Mouse (Mus musculus): ENCODE measurements at regions not wholly inside any gene's neighbourhood (a gene's known extent, or its start where the extent isn't known, plus 50 kb on each side); places are given as distances from the start of the nearest gene placed in this dataset. TPM values are rescaled to one million over a fixed set of nuclear protein-coding genes. Genes with fewer than 3 reads are reported as not detected.

DNA sequence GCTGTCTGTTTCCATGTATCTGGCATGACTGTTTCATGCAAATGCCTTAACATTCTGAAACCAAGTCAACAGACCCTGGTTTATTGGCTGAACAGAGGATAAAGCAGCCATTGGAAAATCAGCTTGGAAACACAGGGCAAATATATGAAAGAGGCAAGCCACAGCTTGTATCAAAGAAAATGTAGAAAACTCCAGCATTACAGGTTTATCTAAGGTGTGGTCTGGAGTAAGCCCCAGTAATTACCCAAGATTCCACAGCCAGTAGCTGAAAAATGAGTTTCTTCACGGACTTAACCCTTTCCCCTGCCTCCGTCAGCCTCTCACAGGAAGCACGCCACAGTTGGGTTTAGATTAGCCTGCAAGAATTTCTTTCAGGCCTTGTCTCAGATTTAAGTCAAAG, 259.1 kb downstream of the Sox2 start:
- Histone ChIP-seq H3K27ac (no peak overlapping the region), H3K9ac (no peak overlapping the region), H3K4me2 (no peak overlapping the region), H3K4me3 (no peak overlapping the region), H3K36me3 (no peaks in the 10 kb centered on the region), H3K27me3 (no peaks in the 10 kb centered on the region), H3K9me3 (no peaks in the 10 kb centered on the region), H3K4me1 (replicated peaks) (no peaks in the 10 kb centered on the region)
- no peak for ATAC-seq (ENCODE audit: low FRiP score)
- WGBS, result 93% methylated on average over 3 of the region's 3 CpGs

DNA sequence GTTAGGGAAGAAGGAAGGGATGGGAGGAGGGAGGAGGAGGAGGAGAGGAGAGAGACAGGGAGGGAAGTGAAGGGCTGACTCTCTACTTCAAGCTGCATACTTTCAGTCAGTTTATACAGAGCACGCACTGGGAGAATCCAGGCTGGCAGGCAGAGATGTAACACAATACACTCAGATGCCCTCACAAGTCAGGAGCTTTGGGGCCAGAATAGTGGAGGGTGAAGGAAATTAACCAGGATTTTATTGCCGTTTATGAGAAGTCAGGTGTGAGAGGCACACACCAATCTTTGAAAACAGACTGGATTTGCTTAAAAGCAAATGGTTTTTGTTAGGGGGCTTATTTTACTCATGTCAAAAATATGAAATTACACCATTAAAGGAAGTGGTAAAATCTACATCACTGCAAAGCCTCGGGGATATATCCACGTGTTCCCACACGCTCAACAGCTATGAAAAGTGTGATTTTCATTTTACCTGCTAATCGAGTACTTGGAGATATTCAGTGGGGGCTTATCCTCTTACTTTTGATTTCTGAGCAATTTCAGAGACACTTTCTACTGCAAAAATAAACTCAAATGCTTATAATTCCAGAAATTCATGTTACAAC, 268.2 kb downstream of the Sox2 start:
- Histone ChIP-seq H3K4me3 (no peak overlapping the region), H3K36me3 (no peaks in the 10 kb centered on the region), H3K4me1 (replicated peaks) (no peaks in the 10 kb centered on the region), H3K9me3 (no peaks in the 10 kb centered on the region), H3K4me2 (no peak overlapping the region), H3K27ac (no peak overlapping the region), H3K9ac (no peak overlapping the region), H3K27me3 (no peaks in the 10 kb centered on the region)
- WGBS, result 63% methylated on average over 6 of the region's 6 CpGs
- no peak for ATAC-seq (ENCODE audit: low FRiP score)

DNA sequence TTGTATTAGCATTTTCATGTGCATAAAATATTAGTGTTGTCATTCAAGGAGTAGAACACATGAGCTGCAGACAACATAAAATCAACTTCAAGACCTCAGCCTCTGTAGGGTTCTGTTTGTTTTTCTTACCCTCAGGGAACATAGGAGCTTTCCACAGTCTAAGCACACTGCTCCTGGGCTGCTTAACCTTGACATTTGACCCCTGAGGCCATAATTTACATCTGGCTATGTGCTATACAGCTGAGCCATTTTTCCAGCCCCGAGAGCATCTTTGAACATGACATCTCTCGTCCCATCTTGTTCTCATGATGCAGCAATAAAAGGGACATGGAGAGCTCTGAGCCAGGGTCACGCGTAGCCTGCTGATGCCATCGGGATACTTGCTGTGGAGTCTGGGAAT, 270.3 kb downstream of the Sox2 start:
- 72% methylated on average over 5 of the region's 5 CpGs for WGBS
- Histone ChIP-seq H3K27me3 (no peaks in the 10 kb centered on the region), H3K27ac (no peak overlapping the region), H3K9ac (no peak overlapping the region), H3K36me3 (no peaks in the 10 kb centered on the region), H3K9me3 (no peaks in the 10 kb centered on the region), H3K4me1 (replicated peaks) (no peaks in the 10 kb centered on the region), H3K4me2 (no peak overlapping the region), H3K4me3 (no peak overlapping the region)
- ATAC-seq (ENCODE audit: low FRiP score), result no peak

DNA sequence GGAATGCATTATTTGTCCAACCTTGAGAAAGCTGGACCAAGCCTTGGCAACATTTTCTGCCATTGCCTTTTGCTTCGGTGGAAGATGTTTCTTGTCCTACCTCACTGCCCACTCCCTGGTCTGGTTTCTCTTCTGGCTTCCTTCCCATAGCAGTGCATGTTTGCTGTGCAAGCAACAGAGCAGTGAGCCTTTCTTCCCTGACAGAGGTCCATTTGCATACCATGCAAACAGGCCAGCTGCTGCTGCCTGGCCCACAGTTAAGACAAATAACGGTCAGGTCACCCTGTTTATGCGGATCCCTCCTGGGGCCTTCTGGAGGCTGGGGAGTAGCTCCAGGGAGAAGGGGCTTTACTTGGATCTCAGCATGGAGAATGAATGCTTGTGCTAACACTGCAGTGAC, 299.7 kb downstream of the Sox2 start:
- Histone ChIP-seq H3K36me3 (no peaks in the 10 kb centered on the region), H3K27me3 (no peaks in the 10 kb centered on the region), H3K27ac (no peak overlapping the region), H3K4me3 (no peak overlapping the region), H3K4me2 (no peak overlapping the region), H3K9me3 (no peaks in the 10 kb centered on the region), H3K9ac (no peak overlapping the region), H3K4me1 (replicated peaks) (peaks cover 6% of the 10 kb centered on the region; the same call in 1 of the 2 replicates)
- WGBS, result 21% methylated on average over 3 of the region's 3 CpGs
- peak; percentile 39; the same call in 1 of the 2 replicates for ATAC-seq (ENCODE audit: low FRiP score)

DNA sequence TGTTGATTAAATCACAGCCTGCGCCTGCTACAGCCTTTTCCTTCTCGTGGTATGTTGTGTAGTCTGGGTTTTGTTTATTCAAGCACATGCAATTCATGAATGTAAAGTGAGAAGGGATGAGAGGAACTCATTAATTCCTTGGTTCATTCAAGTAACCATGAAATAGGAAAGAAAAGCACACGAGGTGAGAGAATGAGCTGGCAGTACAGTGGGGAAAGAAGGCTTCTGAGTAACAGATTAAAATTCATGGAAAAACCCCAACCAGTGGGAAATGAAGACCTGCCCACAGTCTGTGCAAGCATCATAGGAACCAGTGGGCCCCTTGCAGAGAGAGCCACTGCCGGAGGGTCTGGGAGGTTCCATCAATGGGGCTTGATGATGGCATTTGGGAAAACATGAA, 306.0 kb downstream of the Sox2 start:
- no peaks in the 10 kb centered on the region for H3K36me3 ChIP-seq
- WGBS, result 35% methylated on average over 4 of the region's 4 CpGs
- no peak overlapping the region for H3K9ac ChIP-seq
- no peak overlapping the region for H3K27ac ChIP-seq
- no peak overlapping the region for H3K4me2 ChIP-seq
- H3K4me3 ChIP-seq, result no peak overlapping the region
- peaks cover 14% of the 10 kb centered on the region for H3K4me1 ChIP-seq (replicated peaks)
- ATAC-seq (ENCODE audit: low FRiP score), result no peak
- no peaks in the 10 kb centered on the region for H3K9me3 ChIP-seq
- H3K27me3 ChIP-seq, result no peaks in the 10 kb centered on the region

DNA sequence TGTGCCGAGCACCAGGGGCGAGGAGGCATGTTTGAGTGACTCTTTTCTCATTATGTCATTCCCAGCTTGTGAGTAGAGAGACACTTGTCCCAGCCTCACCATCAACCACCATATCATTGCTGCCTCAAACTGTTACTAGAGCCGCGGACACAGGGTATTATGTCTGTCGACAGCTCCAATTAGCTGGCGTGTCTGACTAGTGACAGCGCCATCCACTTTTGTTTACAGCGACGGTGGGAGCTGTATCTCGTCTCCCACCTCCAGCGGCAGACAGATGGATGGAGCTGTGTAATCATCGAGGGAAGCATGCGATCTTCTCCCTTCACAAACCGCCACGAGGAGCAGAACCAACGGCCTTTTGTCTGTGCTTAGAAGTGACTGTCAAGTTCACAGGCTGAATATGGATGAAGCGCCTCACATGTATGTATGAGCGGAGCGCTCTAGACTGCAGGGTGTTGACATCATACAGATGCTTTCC, 308.9 kb downstream of the Sox2 start:
- ATAC-seq (ENCODE audit: low FRiP score), result peak; percentile 62
- no peaks in the 10 kb centered on the region for H3K36me3 ChIP-seq
- H3K4me2 ChIP-seq, result peak overlapping the region; percentile 44
- 38% methylated on average over 19 of the region's 19 CpGs for WGBS
- H3K9me3 ChIP-seq, result no peaks in the 10 kb centered on the region
- H3K27ac ChIP-seq, result no peak overlapping the region
- peak overlapping the region; percentile 15 for H3K4me3 ChIP-seq
- peaks cover 19% of the 10 kb centered on the region for H3K4me1 ChIP-seq (replicated peaks)
- no peaks in the 10 kb centered on the region for H3K27me3 ChIP-seq
- no peak overlapping the region for H3K9ac ChIP-seq

DNA sequence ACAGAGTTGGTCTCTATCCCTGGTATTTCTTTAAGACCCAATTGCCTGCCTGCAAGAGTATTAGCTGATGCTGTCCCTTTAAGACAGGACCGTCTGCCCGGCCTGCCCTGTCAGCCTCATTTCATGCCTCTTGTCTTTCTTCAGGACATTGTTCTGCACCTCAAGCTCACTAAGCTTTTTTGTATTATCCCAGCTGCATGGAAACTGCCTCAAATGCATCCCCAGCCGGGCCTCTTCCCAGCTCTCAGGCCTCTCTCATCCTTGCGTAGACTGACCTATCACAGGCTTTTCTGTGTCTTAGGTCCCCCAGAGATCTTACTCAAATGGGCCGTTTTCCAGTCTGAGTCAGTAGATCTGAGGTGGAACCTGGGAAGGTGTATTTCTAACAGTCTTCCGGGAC, 316.2 kb downstream of the Sox2 start:
- no peak overlapping the region for H3K9ac ChIP-seq
- no peaks in the 10 kb centered on the region for H3K27me3 ChIP-seq
- 12% methylated on average over 6 of the region's 6 CpGs for WGBS
- no peak overlapping the region for H3K4me3 ChIP-seq
- no peak overlapping the region for H3K27ac ChIP-seq
- no peak for ATAC-seq (ENCODE audit: low FRiP score)
- peaks cover 16% of the 10 kb centered on the region for H3K4me1 ChIP-seq (replicated peaks)
- no peaks in the 10 kb centered on the region for H3K9me3 ChIP-seq
- H3K36me3 ChIP-seq, result no peaks in the 10 kb centered on the region
- H3K4me2 ChIP-seq, result 0 out of 2 replicates have a peak overlapping the region, but pooled peaks have one; percentile 4

DNA sequence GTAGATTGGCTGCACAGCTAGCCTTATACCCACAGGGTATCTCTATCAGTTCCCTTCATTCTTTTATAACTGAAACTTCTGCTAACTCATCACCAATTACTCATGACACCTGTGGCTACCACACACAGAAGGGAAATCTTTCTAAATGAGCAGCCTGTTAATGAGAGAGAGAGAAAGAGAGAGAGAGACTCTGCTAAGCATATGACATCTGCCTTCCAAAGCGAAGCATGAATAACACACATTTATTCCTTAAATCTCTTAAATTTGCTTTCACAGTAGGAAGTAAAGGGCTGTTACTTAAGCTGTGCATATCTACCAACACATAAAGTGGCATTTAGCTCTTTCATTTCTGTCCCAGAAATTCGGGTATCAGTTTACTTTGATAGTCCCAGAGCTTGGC, 317.7 kb downstream of the Sox2 start:
- Histone ChIP-seq H3K9ac (no peak overlapping the region), H3K4me2 (no peak overlapping the region), H3K9me3 (no peaks in the 10 kb centered on the region), H3K36me3 (no peaks in the 10 kb centered on the region), H3K4me3 (no peak overlapping the region), H3K27ac (no peak overlapping the region), H3K4me1 (replicated peaks) (peaks cover 10% of the 10 kb centered on the region; the same call in 1 of the 2 replicates), H3K27me3 (no peaks in the 10 kb centered on the region)
- ATAC-seq (ENCODE audit: low FRiP score), result no peak
- 88% methylated on average over 2 of the region's 2 CpGs for WGBS

DNA sequence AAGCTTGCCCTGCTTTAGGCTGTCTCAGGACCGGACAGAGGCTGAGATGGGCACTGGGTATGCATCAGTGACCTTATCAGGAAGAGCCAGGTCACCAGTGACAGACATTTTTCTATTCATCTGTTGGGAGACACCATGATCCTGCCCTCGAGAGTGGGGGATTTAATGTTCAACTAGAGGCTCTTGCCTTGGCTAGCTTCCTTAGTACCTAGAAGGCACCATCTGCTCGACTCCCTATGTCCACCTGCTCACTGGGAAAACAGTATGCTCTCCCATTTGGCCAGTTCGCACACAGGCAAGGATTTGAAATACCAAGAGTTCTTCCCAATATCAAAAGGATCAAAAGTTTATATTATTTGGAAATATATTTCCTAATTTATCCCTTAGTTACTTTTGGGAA, 321.3 kb downstream of the Sox2 start:
- Histone ChIP-seq H3K9ac (no peak overlapping the region), H3K27me3 (no peaks in the 10 kb centered on the region), H3K36me3 (no peaks in the 10 kb centered on the region), H3K4me3 (no peak overlapping the region), H3K27ac (no peak overlapping the region), H3K9me3 (no peaks in the 10 kb centered on the region), H3K4me1 (replicated peaks) (peaks cover 13% of the 10 kb centered on the region), H3K4me2 (no peak overlapping the region)
- no peak for ATAC-seq (ENCODE audit: low FRiP score)
- WGBS, result 88% methylated on average over 4 of the region's 4 CpGs

DNA sequence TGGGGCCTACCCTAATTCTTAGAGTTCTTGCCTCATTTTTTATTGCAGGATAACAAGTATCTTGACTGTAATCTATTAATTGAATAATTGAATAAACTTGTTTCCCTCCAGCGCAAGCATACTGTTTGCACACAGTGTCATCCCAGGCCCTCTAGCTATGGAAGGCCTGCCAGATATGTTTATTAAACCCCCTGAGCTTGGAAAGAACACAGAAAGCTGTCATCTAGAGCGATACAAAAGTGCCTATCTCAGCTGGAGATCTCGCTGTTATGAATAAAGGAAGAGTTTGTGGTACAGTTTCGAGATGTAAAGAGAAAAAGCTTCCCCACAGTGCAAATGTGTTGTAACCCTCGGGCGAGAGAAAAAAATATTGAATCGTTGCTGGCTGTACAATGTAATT, 324.2 kb downstream of the Sox2 start:
- no peak for ATAC-seq (ENCODE audit: low FRiP score)
- Histone ChIP-seq H3K4me3 (no peak overlapping the region), H3K27me3 (no peaks in the 10 kb centered on the region), H3K27ac (no peak overlapping the region), H3K4me2 (no peak overlapping the region), H3K36me3 (no peaks in the 10 kb centered on the region), H3K9me3 (no peaks in the 10 kb centered on the region), H3K9ac (no peak overlapping the region), H3K4me1 (replicated peaks) (peaks cover 9% of the 10 kb centered on the region; the same call in 1 of the 2 replicates)
- WGBS, result 46% methylated on average over 7 of the region's 7 CpGs

Small RNA genes lying in the stretch of these regions (microRNA-seq; reads per million reads assigned to microRNA genes)
- not detected for gene Mir6378
